Mouse (Mus musculus): ENCODE measurements around the gene Myh7.
"Not testable (repeated sequence)": the region's sequence is repeated elsewhere in the genome, so short reads cannot be mapped to it uniquely, and the experiment has no call there.

The Myh7 gene

GRCm38 (mm10) chr14:55003878-55004855, 9.7 kb upstream of the Myh7 start:
- in situ Hi-C loops (cut with MseI, MboI) = no loop called here

GRCm38 (mm10) chr14:55002687-55003120, 8.3 kb upstream of the Myh7 start:
- in situ Hi-C loops (cut with MseI, MboI) = no loop called here

DNA sequence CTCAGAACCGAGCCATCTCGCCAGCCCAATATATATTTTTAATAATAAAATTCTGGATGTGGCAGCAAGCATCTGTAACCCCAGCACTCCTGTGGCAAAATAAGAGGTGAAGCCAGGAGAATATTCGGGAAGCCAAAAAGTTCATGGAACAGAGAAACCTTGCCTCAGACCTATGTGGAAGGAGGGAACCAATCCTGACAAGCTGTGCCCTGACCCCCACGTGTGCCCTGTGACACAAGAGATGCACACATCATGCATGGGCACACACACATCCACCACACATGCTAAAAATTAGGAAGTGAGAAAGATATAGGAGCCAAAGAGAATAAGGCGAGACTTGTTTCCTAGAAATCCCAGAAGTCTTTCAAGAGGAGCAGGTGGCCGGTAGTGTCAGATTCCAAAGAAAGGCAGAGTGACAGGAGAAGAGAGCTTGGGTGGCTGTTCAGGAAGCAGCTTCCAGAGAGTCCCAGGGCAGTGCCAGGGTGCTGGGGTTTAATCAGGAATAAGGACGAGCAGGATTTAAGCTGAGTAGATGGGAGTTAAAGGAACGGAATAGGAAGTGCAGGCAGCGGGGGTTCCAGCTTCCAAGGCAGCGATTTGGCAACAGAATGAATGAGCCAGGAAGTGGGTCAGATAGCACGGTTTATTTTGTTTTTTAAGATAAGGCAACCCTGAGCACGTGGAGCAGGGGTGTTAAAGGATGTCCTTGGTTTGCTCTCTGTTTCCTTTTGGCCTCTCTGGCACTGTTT, 7.7 kb upstream of the Myh7 start:
- in situ Hi-C loops (cut with MseI, MboI) = no loop called here

DNA sequence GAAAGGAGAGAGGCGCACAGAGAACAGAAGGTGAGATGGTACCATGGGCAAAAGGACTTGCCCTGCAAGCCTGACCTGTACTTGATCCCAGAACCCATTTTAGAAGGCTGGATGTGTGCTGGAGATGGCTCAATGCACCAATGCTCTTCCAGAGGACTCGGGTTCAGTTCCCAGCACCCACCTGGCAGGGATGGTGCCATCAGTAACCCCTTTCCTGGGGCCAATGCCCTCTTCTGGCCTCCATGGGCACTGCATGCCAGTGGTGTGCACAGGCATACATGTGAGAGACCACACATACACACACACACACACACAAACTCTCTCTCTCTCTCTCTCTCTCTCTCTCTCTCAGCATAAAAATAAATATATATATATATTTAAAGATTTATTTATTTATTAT, 7.0 kb upstream of the Myh7 start:
- in situ Hi-C loops (cut with MseI, MboI) = no loop called here

- in situ Hi-C loops (cut with MseI, MboI) = no loop called here
Measured at GRCm38 (mm10) chr14:55000814-55001213, 6.4 kb upstream of the Myh7 start.

DNA sequence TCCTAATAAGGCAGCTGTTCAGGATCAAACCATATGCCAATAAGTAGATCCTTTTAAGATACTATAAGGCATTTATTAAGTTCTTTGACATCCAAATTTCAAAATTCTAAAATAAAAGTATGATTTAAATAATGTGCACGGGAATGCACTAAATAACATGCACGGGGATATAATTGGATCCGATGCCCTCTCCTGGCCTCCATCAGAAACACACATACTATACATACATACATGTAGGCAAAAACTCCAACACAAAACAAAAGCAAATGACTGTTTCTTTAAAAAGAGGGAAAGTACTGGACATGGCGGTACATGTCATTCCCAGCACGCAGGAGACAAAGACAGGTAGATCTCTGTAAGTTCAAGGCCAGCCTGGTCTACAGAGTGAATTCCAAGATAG, 5.4 kb upstream of the Myh7 start:
- in situ Hi-C loops (cut with MseI, MboI) = not testable (repeated sequence)

DNA sequence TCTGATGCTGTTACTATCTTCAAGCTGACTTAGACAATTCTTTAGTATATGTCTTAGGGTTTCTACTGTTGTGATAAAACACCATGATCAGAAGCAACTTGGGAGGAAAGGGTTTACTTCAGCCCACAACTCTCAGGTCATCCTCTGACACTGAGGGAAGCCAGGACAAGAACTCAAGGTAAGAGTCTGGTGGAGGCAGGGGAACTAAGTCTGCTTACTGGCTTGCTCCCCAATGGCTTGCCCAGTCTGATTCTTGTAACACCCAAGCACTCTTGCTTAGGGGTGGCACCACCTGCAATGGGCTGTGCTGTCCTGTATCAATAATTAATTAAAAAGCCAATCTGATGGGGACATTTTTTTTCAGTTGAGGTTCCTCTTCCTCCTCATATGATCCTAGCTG, 4.3 kb upstream of the Myh7 start:
- in situ Hi-C loops (cut with MseI, MboI) = no loop called here

GRCm38 (mm10) chr14:54997297-54997696, 2.9 kb upstream of the Myh7 start:
- in situ Hi-C loops (cut with MseI, MboI) = no loop called here

GRCm38 (mm10) chr14:54996793-54997192, 2.4 kb upstream of the Myh7 start:
- in situ Hi-C loops (cut with MseI, MboI) = no loop called here

- in situ Hi-C loops (cut with MseI, MboI) = no loop called here
Measured at GRCm38 (mm10) chr14:54995457-54996138, 1.2 kb upstream of the Myh7 start.

- in situ Hi-C loops (cut with MseI, MboI) = no loop called here
Measured at GRCm38 (mm10) chr14:54994869-54995186, 402 bp upstream of the Myh7 start.

GRCm38 (mm10) chr14:54993636-54994035, 790 bp downstream of the Myh7 start:
- in situ Hi-C loops (cut with MseI, MboI) = no loop called here

GRCm38 (mm10) chr14:54992196-54992595, 2.2 kb downstream of the Myh7 start:
- in situ Hi-C loops (cut with MseI, MboI) = no loop called here

- in situ Hi-C loops (cut with MseI, MboI) = no loop called here
Measured at GRCm38 (mm10) chr14:54989886-54990441, 4.5 kb downstream of the Myh7 start.

DNA sequence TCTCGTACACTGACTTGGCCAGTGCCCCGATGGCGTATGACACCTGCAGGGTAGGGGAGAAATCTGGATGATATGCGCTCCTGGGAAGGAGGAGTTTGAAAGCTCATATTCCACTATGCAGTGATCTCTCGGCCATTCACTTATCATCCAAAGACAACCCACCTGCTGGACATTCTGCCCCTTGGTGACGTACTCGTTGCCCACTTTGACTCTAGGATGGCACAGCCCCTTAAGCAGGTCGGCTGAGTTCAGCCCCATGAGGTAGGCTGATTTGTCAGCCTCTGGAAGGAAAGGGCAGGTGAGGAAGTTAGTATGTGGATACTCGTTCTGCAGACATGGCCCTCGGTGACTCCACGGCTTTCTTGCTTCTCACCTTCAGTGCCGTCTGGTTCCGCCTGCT, 5.5 kb downstream of the Myh7 start:
- in situ Hi-C loops (cut with MseI, MboI) = no loop called here

DNA sequence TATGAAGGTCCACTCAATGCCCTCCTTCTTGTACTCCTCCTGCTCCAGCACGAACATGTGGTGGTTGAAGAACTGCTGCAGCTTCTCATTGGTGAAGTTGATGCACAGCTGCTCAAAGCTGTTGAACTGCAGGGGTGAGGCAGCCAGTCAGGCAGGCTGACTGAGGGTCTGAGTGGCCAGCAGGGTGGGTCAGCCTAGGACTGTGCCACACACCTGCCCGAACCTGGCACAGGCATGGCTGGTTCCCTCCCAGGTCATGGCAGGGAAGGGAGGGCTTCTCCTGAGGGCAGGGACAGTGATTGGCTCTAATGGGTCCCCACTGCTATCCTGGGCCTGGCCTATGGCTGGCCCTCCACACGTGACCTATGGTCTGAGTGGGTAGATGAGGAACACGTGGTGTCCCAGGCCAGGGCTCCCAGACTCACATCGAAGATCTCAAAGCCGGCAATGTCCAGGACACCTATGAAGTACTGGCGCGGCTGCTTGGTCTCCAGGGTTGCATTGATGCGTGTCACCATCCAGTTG, 6.0 kb downstream of the Myh7 start:
- in situ Hi-C loops (cut with MseI, MboI) = not testable (repeated sequence)

- in situ Hi-C loops (cut with MseI, MboI) = no loop called here
Measured at GRCm38 (mm10) chr14:54981934-54982333, 12.5 kb downstream of the Myh7 start.

- in situ Hi-C loops (cut with MseI, MboI) = no loop called here
Measured at GRCm38 (mm10) chr14:54978664-54979063, 15.8 kb downstream of the Myh7 start.

GRCm38 (mm10) chr14:54976633-54977032, 17.8 kb downstream of the Myh7 start, which contains the start of gene Gm17428:
TSS of gene Gm17428 (plus strand) at chr14:54976933.
- in situ Hi-C loops (cut with MseI, MboI) = no loop called here

- in situ Hi-C loops (cut with MseI, MboI) = no loop called here
Measured at GRCm38 (mm10) chr14:54974068-54974791, 20.2 kb downstream of the Myh7 start.

GRCm38 (mm10) chr14:54972786-54973185, 21.6 kb downstream of the Myh7 start:
- in situ Hi-C loops (cut with MseI, MboI) = not testable (repeated sequence)
